Mouse (Mus musculus): Measurements from ENCODE around the gene Hsp90b1. TPM values are rescaled to one million over a fixed set of nuclear protein-coding genes. Genes with fewer than 3 reads are reported as not detected.
"Not testable (repeated sequence)": the region's sequence is repeated elsewhere in the genome, so short reads cannot be mapped to it uniquely, and the experiment has no call there.

Hsp90b1 gene
- total RNA-seq (2021): 100 to 1,000 TPM in 1 of 2 experiments, 10 to 100 TPM in 1; 96.4 to 136 TPM
- long read RNA-seq, experiment 1, transcript Hsp90b1-201 (18 exons, 2,825 nt): major isoform, 62 of 94 reads
- long read RNA-seq, experiment 1, partial matches to known transcripts: 29 of 94 reads
- long read RNA-seq, experiment 1, other reads (novel, unspliced or antisense): 3 of 94 reads
- long read RNA-seq, experiment 2, transcript Hsp90b1-201 (18 exons, 2,825 nt): major isoform, 59 of 77 reads
- long read RNA-seq, experiment 2, partial matches to known transcripts: 15 of 77 reads
- long read RNA-seq, experiment 2, other reads (novel, unspliced or antisense): 3 of 77 reads

DNA sequence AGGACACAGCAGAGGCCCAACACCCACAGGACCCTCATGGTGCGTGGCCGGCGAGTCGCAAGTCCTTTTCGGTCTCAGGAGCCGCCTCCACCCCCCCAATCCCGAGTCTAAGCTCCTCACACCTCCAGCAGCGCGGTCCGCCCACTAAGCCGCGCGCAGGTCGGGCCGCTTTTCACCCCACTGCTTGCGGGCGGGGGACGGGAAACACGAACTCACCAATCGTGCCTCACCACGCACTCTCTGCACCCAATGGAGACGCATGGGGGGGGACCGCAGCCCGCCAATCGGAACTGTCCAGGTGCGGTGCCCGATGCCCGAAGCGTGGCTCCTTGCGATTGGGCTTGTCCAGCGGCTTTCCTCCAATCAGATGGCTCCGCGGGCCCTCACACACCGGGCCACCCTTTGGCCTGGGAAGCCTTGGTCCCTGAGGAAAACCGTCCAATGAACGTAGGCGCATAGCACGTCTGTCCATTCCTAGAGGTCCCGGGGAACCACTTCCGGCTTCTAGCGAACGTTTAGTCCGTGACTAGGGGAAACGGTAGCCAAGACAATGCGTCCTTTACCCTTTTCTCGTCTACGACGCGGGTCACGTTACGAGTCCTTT, at the start of gene Hsp90b1, which contains the start of gene Ttc41:
Gene Hsp90b1, minus strand, starts transcription at position 192 of the 604 bp plus-strand sequence.
Gene Ttc41, plus strand, starts transcription at position 494 of the 604 bp plus-strand sequence.
- peak; percentile 99 for DNase-seq (ENCODE audit: low spot score)

DNA sequence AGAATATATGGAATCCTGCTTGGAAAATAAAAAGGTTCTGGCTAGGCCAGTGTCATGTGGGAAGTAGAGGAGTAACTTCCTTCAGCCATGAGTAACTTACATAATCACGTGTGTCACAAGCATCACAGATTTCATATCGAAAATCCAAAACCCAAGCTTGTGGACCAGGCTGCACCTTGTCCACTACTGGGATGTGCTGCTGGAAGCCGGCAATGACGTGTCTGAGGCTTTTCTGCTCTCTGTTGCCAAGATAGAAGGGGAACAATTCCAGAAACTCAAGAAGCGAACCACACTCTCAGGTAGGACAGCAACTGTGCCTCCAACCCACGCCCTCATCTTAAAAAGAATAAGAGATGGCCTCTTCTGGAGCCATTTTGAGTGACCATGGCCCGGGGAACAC, 39.0 kb upstream of the Hsp90b1 start:
- DNase-seq (ENCODE audit: low spot score): no peak

DNA sequence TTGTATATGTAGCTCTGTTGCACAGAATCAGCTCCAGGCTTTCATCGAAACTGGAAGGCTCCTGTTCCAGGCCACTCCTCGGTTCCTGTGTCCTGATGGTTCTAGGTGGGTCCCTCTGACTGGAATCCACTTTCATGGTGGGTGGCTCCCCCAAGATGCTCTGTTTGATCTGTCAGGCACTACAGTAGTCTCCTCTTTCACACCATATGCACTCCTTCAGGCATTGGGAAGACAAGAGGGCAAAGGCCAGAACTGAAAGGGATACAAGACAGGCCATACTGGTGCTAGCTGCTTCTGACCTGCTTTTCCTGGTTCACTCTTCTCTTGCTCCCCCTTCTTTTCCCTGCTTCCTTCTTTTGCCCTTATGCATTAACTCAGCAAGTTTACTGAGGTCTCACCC, 37.6 kb upstream of the Hsp90b1 start:
- no peak for DNase-seq (ENCODE audit: low spot score)

DNA sequence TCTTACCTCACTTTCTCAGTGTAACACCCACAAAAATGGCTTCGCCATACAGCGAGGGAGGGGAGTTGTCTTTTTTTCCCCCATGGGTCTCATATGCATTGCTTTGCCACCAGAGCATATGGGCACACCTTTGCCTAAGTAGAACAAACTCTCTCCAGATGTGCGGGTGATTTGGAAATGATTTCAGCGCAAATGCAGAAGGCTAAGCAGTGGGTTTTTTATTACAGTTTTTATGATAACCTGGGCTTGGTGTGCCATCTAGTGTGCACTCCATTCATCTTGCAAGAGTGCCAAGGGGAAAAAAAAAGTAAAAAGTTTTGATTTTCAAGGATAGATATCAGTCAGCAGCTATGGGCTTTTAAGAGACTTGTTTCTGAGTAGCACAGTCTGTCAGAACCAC, 29.7 kb upstream of the Hsp90b1 start:
- DNase-seq (ENCODE audit: low spot score): no peak

DNA sequence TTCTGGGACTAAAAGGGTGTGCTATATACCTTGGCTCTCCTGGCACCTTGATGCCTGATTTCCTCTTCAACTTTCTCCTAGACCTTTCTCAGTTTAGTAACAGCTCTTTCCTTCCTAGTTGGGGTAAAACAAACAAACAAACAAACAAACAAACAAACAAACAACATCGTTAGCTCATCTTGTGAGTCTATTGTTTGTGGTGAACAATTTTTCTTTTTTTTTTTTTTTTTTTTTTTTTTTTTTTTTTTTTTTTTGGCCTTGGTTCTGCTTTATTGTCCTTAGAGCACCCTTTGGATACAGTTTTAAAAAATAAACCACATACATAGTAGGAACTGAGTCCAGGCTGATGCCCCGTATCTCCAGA, 26.2 kb upstream of the Hsp90b1 start:
- DNase-seq (ENCODE audit: low spot score): no peak

DNA sequence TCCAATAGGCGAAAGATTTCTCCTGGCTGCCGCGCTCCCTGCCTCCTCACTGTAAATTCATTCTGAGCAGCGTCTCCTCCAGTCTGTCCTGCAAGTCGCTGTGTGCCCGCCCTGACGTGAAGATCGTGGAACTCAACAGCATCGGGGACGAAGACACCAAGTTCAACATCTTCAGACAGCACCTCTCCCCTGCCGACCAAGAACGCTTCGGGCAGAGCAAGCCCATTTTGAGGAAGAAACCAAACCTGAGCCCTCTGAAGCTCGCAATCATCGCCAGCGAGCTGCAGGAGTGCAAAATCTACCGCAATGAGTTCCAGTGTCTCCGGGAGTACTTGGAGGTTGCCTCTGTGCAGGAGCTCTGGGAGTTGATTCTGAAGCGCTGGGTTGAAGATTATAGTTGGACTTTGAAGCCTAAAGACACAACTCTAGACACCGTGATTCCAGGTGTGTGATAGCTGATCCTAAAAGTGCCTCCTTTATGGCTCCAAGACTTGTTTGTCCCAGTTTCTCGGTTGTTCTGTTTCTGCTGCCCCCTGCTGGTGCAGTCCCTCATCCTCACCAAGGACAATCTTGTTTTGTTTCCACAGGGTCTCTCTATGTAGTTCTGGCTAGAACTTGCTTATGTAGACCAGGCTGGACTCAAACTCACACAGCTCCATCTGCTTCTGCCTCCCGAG, 25.7 kb upstream of the Hsp90b1 start:
- DNase-seq (ENCODE audit: low spot score): peak; percentile 83

DNA sequence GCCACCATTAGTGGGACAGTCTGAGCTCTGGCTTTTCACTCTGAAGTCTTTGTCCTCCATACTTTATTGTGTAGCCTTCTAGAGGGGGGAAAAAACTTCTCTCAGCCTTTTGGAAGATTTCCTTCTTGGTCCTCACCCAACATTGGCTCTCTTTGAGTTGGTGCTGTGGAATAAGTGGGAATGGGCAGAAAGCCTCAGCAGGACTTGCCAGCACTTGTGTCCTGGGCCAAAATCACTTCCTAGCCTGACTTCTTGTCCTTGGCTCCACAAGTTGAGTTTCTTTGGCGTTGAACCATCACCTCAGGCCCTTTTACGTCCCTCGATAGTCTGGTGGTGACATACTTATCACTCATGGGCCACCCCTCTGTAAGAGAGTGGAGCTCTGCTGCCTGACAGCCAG, 22.9 kb upstream of the Hsp90b1 start:
- no peak for DNase-seq (ENCODE audit: low spot score)

DNA sequence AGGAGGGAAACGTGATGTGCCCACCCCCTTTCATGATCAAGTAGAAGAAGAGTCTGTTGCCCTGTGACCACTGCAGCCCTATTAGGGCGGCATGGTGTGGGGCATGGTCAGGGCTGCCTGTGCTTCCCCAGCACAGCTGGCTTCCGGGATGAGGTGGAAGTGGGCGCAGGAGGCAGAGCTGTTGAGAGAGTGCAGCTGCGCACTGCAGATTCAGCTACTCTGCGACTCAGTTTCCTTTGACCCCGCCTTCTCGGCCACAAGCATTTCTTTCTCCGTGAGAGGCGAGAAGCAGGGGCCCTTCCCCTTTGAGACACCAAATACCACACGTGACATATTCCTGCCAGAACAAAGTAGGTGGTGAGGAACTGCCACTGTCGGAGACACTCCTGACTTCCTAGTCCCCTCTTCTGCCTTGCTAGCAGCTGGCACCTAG, 22.3 kb upstream of the Hsp90b1 start:
- peak; percentile 38 for DNase-seq (ENCODE audit: low spot score)

DNA sequence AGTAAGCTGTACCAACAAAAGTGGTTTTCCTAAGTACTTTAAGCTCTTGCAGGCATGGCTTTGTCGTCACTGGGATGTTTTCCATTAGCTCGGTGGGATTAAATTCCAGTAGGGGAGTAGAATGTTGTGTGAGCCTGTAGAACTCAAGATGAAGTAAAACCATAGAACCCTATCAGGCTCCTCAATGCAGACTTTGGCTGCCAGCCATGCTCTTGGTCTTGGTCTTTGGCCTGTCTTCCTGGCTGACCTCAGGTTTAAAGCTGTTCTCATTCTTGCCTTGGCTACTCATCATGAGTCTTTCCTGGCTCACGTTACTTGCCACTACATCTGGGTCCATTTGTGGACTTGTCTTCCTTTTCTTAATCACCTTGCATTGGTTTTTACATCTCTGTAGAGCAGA, 6.8 kb upstream of the Hsp90b1 start:
- peak; percentile 47 for DNase-seq (ENCODE audit: low spot score)

DNA sequence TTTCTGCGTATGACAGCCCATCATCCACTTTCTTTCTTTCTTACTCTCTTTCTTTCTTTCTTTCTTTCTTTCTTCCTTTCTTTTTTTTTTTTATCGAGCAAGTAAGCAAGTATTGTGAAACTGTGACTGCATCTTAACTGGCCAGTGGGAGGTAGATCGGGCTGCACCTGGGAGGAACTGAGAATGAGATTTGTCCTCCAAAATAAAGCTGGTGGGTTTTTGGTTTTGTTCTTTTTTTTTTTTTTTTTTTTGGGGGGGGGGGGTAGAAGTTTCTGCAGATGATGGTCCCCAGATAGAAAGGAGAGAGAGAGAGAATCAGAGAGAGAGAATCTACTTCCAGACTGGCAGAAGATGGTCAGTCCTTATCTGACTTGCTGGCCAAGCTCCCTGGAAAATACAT, 1.8 kb upstream of the Hsp90b1 start:
- no peak for DNase-seq (ENCODE audit: low spot score)

DNA sequence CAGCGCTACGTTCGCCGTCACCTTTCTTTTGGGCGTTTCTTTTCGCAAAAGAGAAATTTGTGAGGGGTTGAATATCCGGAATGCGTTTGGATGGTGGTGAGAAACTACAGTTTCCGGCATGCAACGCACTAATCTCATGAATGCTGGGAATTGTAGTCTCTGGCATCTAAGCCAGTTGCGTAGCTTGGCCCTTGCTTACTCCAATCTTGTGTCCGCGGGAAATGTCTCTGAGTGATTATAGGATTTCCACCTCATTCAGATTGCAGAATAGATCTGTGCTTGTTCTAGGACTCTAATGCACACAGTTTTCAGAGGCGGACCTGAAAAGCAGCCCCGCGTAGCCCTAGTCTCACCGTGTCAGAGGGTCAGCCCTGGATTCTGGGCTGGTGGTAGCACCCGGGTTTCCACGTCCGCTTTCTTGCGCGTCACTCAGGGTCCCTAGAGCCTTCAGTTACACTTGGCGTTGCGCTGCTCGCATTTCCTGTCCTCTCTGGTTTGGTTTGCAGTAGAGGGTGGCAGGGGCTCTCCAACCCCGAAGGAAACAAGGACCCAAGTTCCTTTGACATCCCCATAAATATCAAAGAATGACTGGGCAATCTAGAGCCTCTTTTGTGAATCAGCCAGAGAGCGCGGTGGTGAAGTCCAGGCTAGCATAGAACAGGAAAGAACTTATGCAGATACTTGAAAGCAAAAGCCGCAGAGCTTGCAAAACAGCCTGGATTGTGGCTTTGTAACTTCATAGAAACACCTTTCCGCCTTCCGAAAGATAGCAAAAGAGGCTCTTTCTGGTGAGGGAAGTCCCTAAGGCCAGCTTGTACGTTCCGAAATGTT, 828 bp upstream of the Hsp90b1 start:
- DNase-seq (ENCODE audit: low spot score): peak; percentile 92

DNA sequence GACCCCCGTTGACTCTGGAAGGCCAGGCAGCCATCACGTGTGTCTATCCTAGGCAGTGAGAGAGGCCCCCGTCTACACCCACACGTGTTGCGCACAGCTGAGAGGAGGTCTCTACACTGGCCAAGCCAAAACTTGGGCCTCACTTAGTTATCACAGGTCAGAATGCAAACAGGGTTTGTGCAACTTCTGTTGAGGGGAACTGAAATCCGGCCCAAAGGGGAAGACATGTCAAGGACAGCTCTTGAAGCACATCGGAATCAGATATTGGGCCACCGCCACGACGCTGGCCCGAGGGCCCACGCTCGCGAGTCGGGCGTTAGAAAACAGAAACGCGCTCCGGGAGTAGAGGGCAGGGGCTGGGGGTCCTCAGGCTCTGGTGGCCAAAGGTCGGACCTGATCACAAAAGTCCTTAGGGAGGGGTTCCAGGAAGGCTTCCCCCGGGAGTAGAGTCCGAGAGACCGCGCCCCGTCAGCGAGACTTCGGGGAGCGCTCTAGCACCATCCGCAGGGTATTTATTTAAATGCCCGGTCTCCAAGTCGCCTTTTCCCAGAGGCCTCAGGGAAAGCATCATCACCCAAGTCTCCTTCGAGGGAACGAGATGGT, 619 bp downstream of the Hsp90b1 start:
- peak; percentile 18 for DNase-seq (ENCODE audit: low spot score)

DNA sequence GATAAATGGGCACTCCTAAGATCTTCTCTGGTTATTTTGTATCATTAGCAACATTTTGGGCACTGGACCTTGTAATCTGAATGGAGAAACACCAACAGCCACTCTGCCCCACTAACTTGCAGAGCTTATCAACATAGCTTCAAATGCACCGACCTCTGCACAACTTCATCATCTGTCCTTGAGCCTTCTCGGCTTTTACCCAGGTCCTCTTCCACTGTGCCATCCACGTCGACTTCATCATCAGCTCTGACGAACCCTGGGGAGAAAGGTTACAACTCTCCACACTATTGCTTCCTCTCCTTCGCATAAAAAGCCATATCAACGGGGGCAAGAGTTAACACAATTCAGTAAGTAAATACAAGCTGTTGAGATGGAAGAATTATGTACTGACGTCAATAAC, 1.2 kb downstream of the Hsp90b1 start:
- DNase-seq (ENCODE audit: low spot score): no peak

DNA sequence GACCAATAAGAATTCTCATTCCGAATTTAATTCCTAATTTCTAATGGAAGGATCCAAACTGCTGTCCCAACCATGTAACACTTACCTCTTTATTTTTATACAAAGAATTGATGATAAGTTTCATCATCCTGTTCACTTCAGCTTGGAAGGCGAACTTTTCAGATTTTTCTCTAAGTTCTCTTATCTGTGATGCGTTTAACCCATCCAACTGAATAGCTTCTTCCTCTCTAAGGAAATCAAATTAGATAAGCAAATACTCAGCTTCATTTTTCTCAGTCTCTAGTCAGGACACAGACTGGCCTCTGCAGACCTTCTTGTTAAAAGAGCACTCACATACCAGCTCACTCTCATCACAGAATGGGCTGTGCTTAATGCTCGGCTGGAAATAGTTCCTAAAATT, 1.9 kb downstream of the Hsp90b1 start:
- no peak for DNase-seq (ENCODE audit: low spot score)

DNA sequence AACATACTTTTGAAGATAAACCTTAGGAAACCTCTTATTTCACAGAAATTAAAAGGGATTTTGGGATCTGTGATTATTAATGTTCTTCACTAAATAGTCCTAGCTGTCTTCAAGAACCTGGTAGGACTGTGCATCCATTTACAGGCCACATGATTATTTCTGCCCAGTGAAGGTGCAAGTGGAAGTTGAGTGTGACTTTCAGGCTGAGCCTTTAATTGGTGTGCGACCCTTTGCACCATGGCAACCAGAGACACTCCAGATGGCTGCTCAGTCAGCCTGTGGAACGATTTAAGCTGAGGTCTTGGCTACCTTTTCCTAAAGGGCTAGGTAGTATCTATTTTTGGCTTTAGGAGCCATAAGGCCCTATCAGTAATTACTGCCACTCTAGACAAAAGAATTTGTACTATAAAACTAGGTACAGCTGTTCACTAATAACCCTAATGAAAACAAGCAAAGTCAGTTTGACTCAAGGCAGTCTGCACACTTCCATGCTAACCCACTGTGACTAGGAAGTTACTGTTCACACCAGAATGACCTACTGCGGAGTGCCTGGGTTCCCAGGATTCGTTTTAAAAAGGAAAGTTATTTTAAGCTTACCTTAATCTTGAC, 2.9 kb downstream of the Hsp90b1 start:
- DNase-seq (ENCODE audit: low spot score): no peak

DNA sequence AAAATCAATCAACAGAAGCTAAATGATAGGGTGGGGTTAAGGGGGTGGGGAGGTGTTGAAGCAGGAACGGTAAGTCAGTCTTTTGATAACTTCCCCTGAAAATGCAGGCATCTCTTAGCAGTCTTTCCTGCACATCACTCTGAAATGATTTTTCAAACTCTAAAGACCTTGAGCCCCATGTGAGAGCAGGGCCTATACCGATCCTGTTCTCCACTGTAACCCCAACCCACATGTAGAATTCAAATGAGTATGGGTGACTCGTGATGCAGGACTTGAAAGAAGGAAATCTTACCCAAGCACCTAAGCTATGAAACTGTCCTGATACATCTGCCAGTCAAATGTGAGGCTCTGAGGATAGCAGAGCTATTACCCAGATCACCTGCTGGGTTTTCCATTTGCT, 4.3 kb downstream of the Hsp90b1 start:
- DNase-seq (ENCODE audit: low spot score): no peak

DNA sequence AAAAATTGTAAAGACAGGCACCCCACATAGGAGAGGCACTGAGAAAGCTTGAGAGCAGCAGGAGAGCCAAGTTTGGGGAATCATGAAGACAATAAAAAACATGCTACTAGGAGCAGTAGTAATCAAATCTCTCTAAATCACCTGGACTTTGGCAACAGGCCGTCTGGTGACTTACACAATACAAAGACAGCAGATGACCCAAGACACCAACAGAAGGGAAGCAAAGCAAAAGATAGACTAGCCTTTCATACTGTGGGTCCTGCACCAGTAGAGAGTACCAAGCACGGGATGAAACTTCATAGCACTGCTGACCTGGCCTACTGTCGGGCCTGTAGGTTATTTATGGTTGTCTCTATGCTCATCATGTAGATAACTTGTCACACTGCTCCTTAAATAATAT, 5.1 kb downstream of the Hsp90b1 start:
- no peak for DNase-seq (ENCODE audit: low spot score)

DNA sequence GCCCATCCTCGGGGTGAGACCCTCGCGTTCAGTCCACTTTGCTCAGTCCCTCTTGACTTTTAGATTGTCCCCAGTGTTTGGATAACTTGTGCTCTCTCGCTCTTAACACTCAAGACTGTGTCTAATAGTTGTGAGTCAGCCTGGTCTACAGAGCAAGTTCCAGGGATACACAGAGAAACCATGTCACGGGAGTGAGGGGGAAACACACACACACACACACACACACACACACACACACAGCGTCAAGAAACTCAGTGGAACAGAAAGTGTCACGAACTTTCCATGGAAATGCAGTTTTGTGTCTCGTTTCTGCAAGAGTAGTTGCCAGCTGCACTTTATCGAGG, 19.3 kb downstream of the Hsp90b1 start:
- not testable (repeated sequence) for DNase-seq (ENCODE audit: low spot score)

DNA sequence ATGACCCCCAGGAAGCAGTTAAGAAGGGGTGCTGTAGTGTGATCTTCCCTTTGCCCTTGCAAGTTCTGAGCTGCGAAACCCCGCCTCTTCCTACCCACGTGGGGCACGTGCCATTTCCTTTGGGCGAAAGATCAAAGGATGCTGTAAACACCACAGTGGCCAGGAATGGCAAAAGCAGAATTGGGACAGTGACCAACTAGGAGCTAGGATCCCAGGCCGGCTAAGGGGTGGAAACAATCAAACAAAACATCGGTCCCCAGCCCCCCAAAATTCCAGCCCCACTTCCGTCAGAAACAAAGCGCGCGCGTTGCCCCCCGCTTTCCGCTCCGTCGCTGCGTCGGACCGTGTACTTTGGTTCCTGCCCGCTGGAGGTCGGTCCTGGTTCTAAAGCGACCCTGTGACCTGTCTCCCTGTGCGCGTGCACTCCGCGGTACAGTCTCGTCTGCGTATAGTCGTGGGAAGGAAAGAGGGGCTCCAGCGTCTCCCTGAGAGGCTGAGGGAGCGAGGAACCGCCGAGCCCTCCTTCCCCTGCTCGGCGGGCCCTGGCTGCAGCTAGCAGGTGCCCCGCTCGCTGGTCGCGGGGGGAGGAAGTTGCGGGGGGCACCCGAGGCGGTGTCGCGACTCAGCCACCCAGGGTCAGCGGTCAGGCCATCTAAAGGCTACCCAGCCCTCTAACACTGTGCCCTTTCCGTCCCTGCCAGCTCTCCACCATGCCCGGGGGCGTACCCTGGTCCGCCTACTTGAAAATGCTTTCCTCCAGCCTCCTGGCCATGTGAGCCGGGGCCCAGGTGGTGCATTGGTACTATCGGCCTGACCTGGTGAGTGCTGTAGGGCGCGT, 19.9 kb downstream of the Hsp90b1 start:
- DNase-seq (ENCODE audit: low spot score): peak; percentile 82

DNA sequence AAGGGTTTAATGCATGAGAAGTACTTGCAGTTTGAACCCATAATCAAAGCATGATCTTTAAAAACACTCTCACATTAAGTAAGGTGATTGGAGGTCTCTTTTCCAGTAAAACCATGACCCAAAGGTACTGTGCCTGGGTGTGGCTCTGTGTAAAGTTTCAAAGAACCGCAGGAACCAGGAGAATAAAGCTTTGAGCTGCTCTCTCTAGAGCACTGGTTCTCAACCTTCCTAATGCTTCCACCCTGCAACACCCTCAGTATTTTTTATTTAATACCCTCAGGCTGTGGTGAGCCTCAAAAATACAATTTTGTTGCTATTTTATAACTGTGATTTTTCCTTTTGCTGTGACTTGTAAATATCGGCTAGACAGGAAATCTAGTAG, 20.5 kb downstream of the Hsp90b1 start:
- not testable (repeated sequence) for DNase-seq (ENCODE audit: low spot score)

All from gastrocnemius, adult 18-20 months (tissue).